Mouse (Mus musculus) embryonic facial prominence, embryonic 12.5 days (tissue): ENCODE data around the gene Gnaz. TPM values are rescaled to one million over a fixed set of nuclear protein-coding genes. Genes with fewer than 3 reads are reported as not detected.

Experiments used
- ATAC-seq: fragments of 200-750 bp; cut with Nextera tagmentation; 2 replicates; pipeline ENCODE4 v1.8.0; 2017; ENCODE audit not compliant: insufficient number of reproducible peaks, insufficient read depth, low FRiP score, low TSS enrichment
- H3K27ac ChIP-seq: fragments of 300-500 bp; sonication (generic); 2 replicates; pipeline ENCODE4 v1.5.1; 2016; ENCODE audit warnings: mild to moderate bottlenecking
- H3K27me3 ChIP-seq: fragments of 300-500 bp; sonication (generic); 2 replicates; pipeline ENCODE4 v1.6.1; 2016; ENCODE audit warnings: mild to moderate bottlenecking, moderate library complexity
- H3K36me3 ChIP-seq: fragments of 300-500 bp; sonication (generic); 2 replicates; pipeline ENCODE4 v1.6.1; 2016; ENCODE audit warnings: mild to moderate bottlenecking
- H3K4me1 ChIP-seq: fragments of 300-500 bp; sonication (generic); 2 replicates; pipeline ENCODE4 v1.6.1; 2016
- H3K4me2 ChIP-seq: fragments of 300-500 bp; sonication (generic); replicated peaks from 2 replicates; pipeline ENCODE4 v1.6.1; 2016; ENCODE audit warnings: mild to moderate bottlenecking, moderate library complexity
- H3K4me3 ChIP-seq: fragments of 300-500 bp; sonication (generic); 2 replicates; pipeline ENCODE4 v1.5.1; 2016; ENCODE audit warnings: mild to moderate bottlenecking
- H3K9ac ChIP-seq: fragments of 300-500 bp; sonication (generic); 2 replicates; pipeline ENCODE4 v1.6.1; 2016; ENCODE audit warnings: mild to moderate bottlenecking, moderate library complexity
- H3K9me3 ChIP-seq: fragments of 300-500 bp; sonication (generic); 2 replicates; pipeline ENCODE4 v1.6.1; 2016; ENCODE audit warnings: mild to moderate bottlenecking, moderate library complexity
- WGBS: fragments of 180-500 bp; shearing (Covaris S2); methylation state at CpG from one replicate; pipeline ENCODE4 v1.1.7; 2016; 5-methylcytosine and 5-hydroxymethylcytosine counted together
- polyA plus RNA-seq: library from polyadenylated mRNA; unstranded; fragments of >200 nt; fragmentation: Nextera tagmentation; extraction: Ambion mirVana; gene quantifications from 2 replicates; pipeline ENCODE4 v1.2.1, GENCODE M21; 2016

Gnaz gene
- polyA plus RNA-seq, 1 experiment from 2014 or later: 5.2 TPM

DNA sequence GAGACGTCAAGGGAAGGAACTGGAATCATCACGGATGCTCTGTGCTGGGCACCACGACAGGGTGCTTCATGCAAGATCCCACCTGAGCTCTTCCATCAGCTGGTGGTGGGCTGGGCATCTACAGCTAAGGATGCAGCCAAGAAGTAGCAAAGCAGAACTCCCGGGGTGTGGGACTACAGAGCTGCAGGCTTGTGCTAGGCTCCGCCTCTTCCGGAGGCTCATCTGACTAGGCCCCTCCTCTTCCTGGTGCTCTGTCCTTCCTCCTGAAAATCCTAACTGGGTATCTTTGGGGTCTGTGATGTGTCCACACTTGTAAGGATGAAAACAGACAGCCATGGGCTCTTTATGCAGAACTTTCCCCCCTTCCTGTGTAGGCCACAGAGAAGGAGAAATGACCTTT is 98.7 kb downstream of the Gnaz start:
- no peak overlapping the region for H3K9ac ChIP-seq
- peaks cover 7% of the 10 kb centered on the region; the same call in 1 of the 2 replicates for H3K36me3 ChIP-seq
- peaks cover 54% of the 10 kb centered on the region for H3K4me1 ChIP-seq
- no peak for ATAC-seq
- H3K27me3 ChIP-seq: no peaks in the 10 kb centered on the region
- H3K4me3 ChIP-seq: no peak overlapping the region
- H3K4me2 ChIP-seq: no peak overlapping the region
- H3K9me3 ChIP-seq: no peaks in the 10 kb centered on the region
- 80% methylated on average over 6 of the region's 6 CpGs for WGBS
- H3K27ac ChIP-seq: no peak overlapping the region

Other genes with a start within 250 kb of the Gnaz start
- not detected in 2 replicates for gene Rsph14, start 65.4 kb downstream of the Gnaz start, polyA plus RNA-seq
- gene Rab36, start 69.9 kb downstream of the Gnaz start, polyA plus RNA-seq: 13.2 and 15.3 TPM in 2 replicates
- 9.0 and 10.7 TPM in 2 replicates for gene Bcr, start 93.4 kb downstream of the Gnaz start, polyA plus RNA-seq
- 49.9 and 52.3 TPM in 2 replicates for gene Specc1l, start 244.9 kb downstream of the Gnaz start, polyA plus RNA-seq